Mouse (Mus musculus): Measurements from ENCODE around the gene Vmn1r128.
"Not testable (repeated sequence)": the region's sequence is repeated elsewhere in the genome, so short reads cannot be mapped to it uniquely, and the experiment has no call there.

The Vmn1r128 gene

GRCm38 (mm10) chr7:21349073-21349472 lies at the start of gene Vmn1r128:
TSS of gene Vmn1r128 (plus strand) at chr7:21349373.
- not testable (repeated sequence) for DNase-seq (ENCODE audit: low read depth)

GRCm38 (mm10) chr7:21301367-21301766 lies 47.8 kb upstream of the Vmn1r128 start, which contains the start of gene Vmn1r126:
TSS of gene Vmn1r126 (minus strand) at chr7:21301467.
- DNase-seq (ENCODE audit: low read depth): not testable (repeated sequence)

- DNase-seq (ENCODE audit: low read depth): not testable (repeated sequence)
These were observed 29.4 kb upstream of the Vmn1r128 start, which contains the start of gene Vmn1r127 for GRCm38 (mm10) chr7:21319761-21320160. TSS of gene Vmn1r127 (minus strand) at chr7:21319861.

- not testable (repeated sequence) for DNase-seq (ENCODE audit: low read depth)
These were observed 12.0 kb downstream of the Vmn1r128 start, which contains the start of gene Vmn1r129 for GRCm38 (mm10) chr7:21361191-21361590. TSS of gene Vmn1r129 (minus strand) at chr7:21361291.

All from naive thymus-derived CD4-positive, alpha-beta T cell, adult 2 months (primary cell).